Mouse (Mus musculus) heart, postnatal 0 days (tissue): ENCODE measurements at regions not wholly inside any gene's neighbourhood (a gene's known extent, or its start where the extent isn't known, plus 50 kb on each side); places are given as distances from the start of the nearest gene placed in this dataset.

Source experiments
- ATAC-seq: fragments of 200-750 bp; cut with Nextera tagmentation; 2 replicates; pipeline ENCODE4 v1.8.0; 2017; ENCODE audit warnings: low read depth, moderate number of reproducible peaks, moderate library complexity; ENCODE audit not compliant: insufficient read depth
- DNase-seq: peaks from one replicate; pipeline ENCODE4 v3.0.0-alpha.2; 2016; ENCODE audit warnings: low spot score
- H3K27ac ChIP-seq: fragments of 300-500 bp; sonication (generic); 2 replicates; pipeline ENCODE4 v1.5.1; 2014; ENCODE audit warnings: low read depth, mild to moderate bottlenecking
- H3K27me3 ChIP-seq: fragments of 300-500 bp; sonication (generic); 2 replicates; pipeline ENCODE4 v1.6.1; 2014; ENCODE audit warnings: low read length, mixed read lengths; ENCODE audit not compliant: control insufficient read depth, insufficient read depth
- H3K36me3 ChIP-seq: fragments of 300-500 bp; sonication (generic); replicated peaks from 2 replicates; pipeline ENCODE4 v1.6.1; 2014; ENCODE audit warnings: low read length, mixed read lengths; ENCODE audit not compliant: control insufficient read depth, insufficient read depth
- H3K4me1 ChIP-seq: fragments of 300-500 bp; sonication (generic); 2 replicates; pipeline ENCODE4 v1.6.1; 2014; ENCODE audit warnings: antibody characterized with exemption; ENCODE audit not compliant: control insufficient read depth, insufficient read depth
- H3K4me2 ChIP-seq: fragments of 300-500 bp; sonication (generic); 2 replicates; pipeline ENCODE4 v1.6.1; 2014; ENCODE audit warnings: low read depth, mild to moderate bottlenecking, low read length, moderate library complexity
- H3K4me3 ChIP-seq: fragments of 300-500 bp; sonication (generic); 2 replicates; pipeline ENCODE4 v1.5.1; 2014; ENCODE audit warnings: low read depth, low read length
- H3K9ac ChIP-seq: fragments of 300-500 bp; sonication (generic); replicated peaks from 2 replicates; pipeline ENCODE4 v1.6.1; 2014; ENCODE audit warnings: low read depth, low read length, mixed read lengths
- H3K9me3 ChIP-seq: fragments of 300-500 bp; sonication (generic); replicated peaks from 2 replicates; pipeline ENCODE4 v1.6.1; 2016; ENCODE audit warnings: low read length; ENCODE audit not compliant: control insufficient read depth
- CTCF ChIP-seq: IDR thresholded peaks from 2 replicates; pipeline ENCODE4 v1.5.1; 2016; ENCODE audit warnings: antibody characterized with exemption, control low read depth, low read depth
- EP300 ChIP-seq: IDR thresholded peaks from 2 replicates; pipeline ENCODE4 v1.6.1; 2016; ENCODE audit warnings: antibody characterized with exemption, low read depth
- WGBS: fragments of 180-500 bp; shearing (Covaris S2); extraction: QIAGEN DNeasy Blood & Tissue Kit; methylation state at CpG from one replicate; pipeline ENCODE4 v1.1.7; 2014; 5-methylcytosine and 5-hydroxymethylcytosine counted together

- Histone ChIP-seq H3K27me3 (no peaks in the 10 kb centered on the region), H3K9me3 (no peaks in the 10 kb centered on the region), H3K4me1 (no peaks in the 10 kb centered on the region), H3K4me3 (no peak overlapping the region), H3K9ac (no peak overlapping the region), H3K4me2 (no peak overlapping the region), H3K27ac (no peak overlapping the region), H3K36me3 (no peaks in the 10 kb centered on the region)
- no peak for DNase-seq
- no peak for ATAC-seq
- no peak for TF ChIP-seq EP300
- no peak for TF ChIP-seq CTCF
- 67% methylated on average over 5 of the region's 5 CpGs for WGBS
Observed at GRCm38 (mm10) chr7:125188986-125189385, 255.5 kb upstream of the Kdm8 start.

- Histone ChIP-seq H3K27me3 (no peaks in the 10 kb centered on the region), H3K9me3 (no peaks in the 10 kb centered on the region), H3K27ac (no peak overlapping the region), H3K9ac (no peak overlapping the region), H3K36me3 (no peaks in the 10 kb centered on the region), H3K4me3 (no peak overlapping the region), H3K4me1 (no peaks in the 10 kb centered on the region), H3K4me2 (no peak overlapping the region)
- ATAC-seq (no peak), DNase-seq (no peak)
- WGBS, result 80% methylated on average over 6 of the region's 6 CpGs
- TF ChIP-seq EP300 (no peak), CTCF (no peak)
Observed at GRCm38 (mm10) chr7:125190067-125190466, 254.4 kb upstream of the Kdm8 start.

- H3K27ac ChIP-seq, result no peak overlapping the region
- DNase-seq (no peak), ATAC-seq (no peak)
- H3K4me2 ChIP-seq, result no peak overlapping the region
- H3K4me1 ChIP-seq, result no peaks in the 10 kb centered on the region
- TF ChIP-seq EP300 (no peak), CTCF (no peak)
- H3K9ac ChIP-seq, result no peak overlapping the region
- no peaks in the 10 kb centered on the region for H3K9me3 ChIP-seq
- no peaks in the 10 kb centered on the region for H3K36me3 ChIP-seq
- no peak overlapping the region for H3K4me3 ChIP-seq
- no peaks in the 10 kb centered on the region for H3K27me3 ChIP-seq
Observed at GRCm38 (mm10) chr7:125191313-125191712, 253.2 kb upstream of the Kdm8 start.

- Histone ChIP-seq H3K4me1 (no peaks in the 10 kb centered on the region), H3K27me3 (no peaks in the 10 kb centered on the region), H3K27ac (no peak overlapping the region), H3K4me3 (no peak overlapping the region), H3K36me3 (no peaks in the 10 kb centered on the region), H3K9ac (no peak overlapping the region), H3K9me3 (no peaks in the 10 kb centered on the region), H3K4me2 (no peak overlapping the region)
- no peak for ATAC-seq
- WGBS, result 66% methylated on average over 6 of the region's 6 CpGs
- no peak for DNase-seq
- TF ChIP-seq CTCF, result no peak
- no peak for TF ChIP-seq EP300
Observed at GRCm38 (mm10) chr7:125211346-125211973, 233.0 kb upstream of the Kdm8 start.

- DNase-seq, result no peak
- Histone ChIP-seq H3K27me3 (no peaks in the 10 kb centered on the region), H3K4me3 (no peak overlapping the region), H3K4me2 (no peak overlapping the region), H3K9ac (no peak overlapping the region), H3K9me3 (no peaks in the 10 kb centered on the region), H3K27ac (no peak overlapping the region), H3K36me3 (no peaks in the 10 kb centered on the region), H3K4me1 (no peaks in the 10 kb centered on the region)
- ATAC-seq, result no peak
- TF ChIP-seq EP300 (no peak), CTCF (no peak)
- WGBS, result 70% methylated on average over 6 of the region's 6 CpGs
Observed at GRCm38 (mm10) chr7:125214036-125214435, 230.4 kb upstream of the Kdm8 start.

- TF ChIP-seq EP300 (no peak), CTCF (no peak)
- Histone ChIP-seq H3K4me1 (no peaks in the 10 kb centered on the region), H3K4me2 (no peak overlapping the region), H3K9me3 (no peaks in the 10 kb centered on the region), H3K27me3 (no peaks in the 10 kb centered on the region), H3K27ac (no peak overlapping the region), H3K4me3 (no peak overlapping the region), H3K36me3 (no peaks in the 10 kb centered on the region), H3K9ac (no peak overlapping the region)
- WGBS, result 82% methylated on average over 4 of the region's 4 CpGs
- ATAC-seq (no peak), DNase-seq (no peak)
Observed at GRCm38 (mm10) chr7:125217630-125218029, 226.8 kb upstream of the Kdm8 start.
